Mouse (Mus musculus): ENCODE data around the gene Rbbp9.

Gene Rbbp9

GRCm38 (mm10) chr2:144502134-144502533, 48.5 kb downstream of the Rbbp9 start:
- peak; percentile 80 for DNase-seq (ENCODE audit: low spot score)
